Mouse (Mus musculus) megakaryocyte, embryonic 14.5 days (primary cell): Measurements from ENCODE around the gene Pik3r3. TPM values are rescaled to one million over a fixed set of nuclear protein-coding genes. Genes with fewer than 3 reads are reported as not detected.

Experiments used
- H3K27me3 ChIP-seq: replicated peaks from 2 replicates; pipeline ENCODE3; 2012; ENCODE audit warnings: inconsistent platforms
- H3K36me3 ChIP-seq: replicated peaks from 2 replicates; pipeline ENCODE3; 2012; ENCODE audit warnings: low read length, inconsistent platforms, mixed read lengths
- H3K4me1 ChIP-seq: 2 replicates; pipeline ENCODE4 v1.6.1; 2012; ENCODE audit warnings: inconsistent platforms
- H3K4me3 ChIP-seq: replicated peaks from 2 replicates; pipeline ENCODE3; 2012; ENCODE audit warnings: moderate library complexity, mild to moderate bottlenecking, inconsistent platforms
- H3K9me3 ChIP-seq: 2 replicates; pipeline ENCODE4 v1.6.1; 2012; ENCODE audit warnings: inconsistent platforms
- FLI1 ChIP-seq: IDR thresholded peaks from 2 replicates; pipeline ENCODE4 v1.6.1; 2012; ENCODE audit warnings: low read length, inconsistent platforms, mixed read lengths
- GATA1 ChIP-seq: IDR thresholded peaks from 3 replicates; pipeline ENCODE4 v1.6.1; 2012; ENCODE audit warnings: mixed read lengths, low read length, inconsistent platforms, borderline replicate concordance
- polyA plus RNA-seq: library from polyadenylated mRNA; stranded (reverse); fragments of >175 nt; gene quantifications from 2 replicates; pipeline ENCODE4 v1.2.3, GENCODE M21; 2012; ENCODE audit warnings: low replicate concordance; ENCODE audit not compliant: insufficient read depth

The Pik3r3 gene
- 1.2 TPM in 1 of 2 replicates, not detected in the other for polyA plus RNA-seq

DNA sequence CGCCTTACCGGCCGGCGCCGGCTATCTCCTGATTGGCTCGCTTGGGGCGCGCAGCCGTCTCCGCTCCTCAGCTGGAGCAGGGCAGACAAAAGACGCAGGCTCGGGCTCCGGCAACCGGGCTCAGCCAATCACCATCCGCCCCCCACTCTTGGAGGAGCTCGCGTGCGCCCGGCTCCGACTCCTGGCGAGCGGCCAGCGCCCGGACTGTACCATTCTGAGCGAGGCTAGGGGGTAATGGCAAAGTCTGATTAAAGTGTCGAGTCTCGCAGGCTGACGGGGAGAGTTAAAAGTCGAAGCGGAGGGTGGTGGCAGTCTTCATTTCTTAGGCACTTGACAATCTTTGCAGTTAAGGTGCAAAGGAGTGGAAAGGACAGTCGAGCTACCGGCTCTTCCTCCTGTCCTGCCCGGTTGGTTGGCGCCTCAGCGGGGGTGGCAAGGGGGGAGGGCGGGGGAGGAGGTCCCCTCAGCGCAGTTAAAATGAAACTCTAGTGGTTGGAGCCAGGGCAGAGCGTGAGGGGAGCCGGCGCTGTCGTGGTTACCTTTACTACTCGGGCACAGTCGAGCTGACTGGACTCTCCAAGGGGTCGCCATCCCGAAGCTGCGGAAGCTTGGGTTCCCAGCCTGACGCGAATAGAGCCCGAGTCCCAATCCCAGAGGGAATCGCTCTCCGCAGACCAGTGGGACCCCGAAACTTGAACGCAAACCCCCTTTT, at the start of gene Pik3r3:
Gene Pik3r3, plus strand, starts transcription at position 479 of the 712 bp plus-strand sequence.
- Histone ChIP-seq H3K27me3 (peaks cover 12% of the 10 kb centered on the region), H3K36me3 (no peaks in the 10 kb centered on the region), H3K9me3 (no peaks in the 10 kb centered on the region), H3K4me3 (peak within 1 kb of the TSS; percentile 97), H3K4me1 (peaks cover 11% of the 10 kb centered on the region; the same call in 1 of the 2 replicates)
- TF ChIP-seq GATA1 (no peak), FLI1 (no peak)

GRCm38 (mm10) chr4:116173072-116173471, 48.3 kb upstream of the Pik3r3 start, which contains the start of the genes 1700042G07Rik and Gm49337:
Gene 1700042G07Rik, plus strand, starts transcription at chr4:116173372.
Gene Gm49337, plus strand, starts transcription at chr4:116173384.
- peaks cover 57% of the 10 kb centered on the region for H3K4me1 ChIP-seq
- no peak for TF ChIP-seq FLI1
- TF ChIP-seq GATA1, result no peak
- no peak within 1 kb of the TSS for H3K4me3 ChIP-seq
- no peaks in the 10 kb centered on the region for H3K9me3 ChIP-seq
- no peaks in the 10 kb centered on the region for H3K36me3 ChIP-seq
- peaks cover 21% of the 10 kb centered on the region for H3K27me3 ChIP-seq

- Histone ChIP-seq H3K36me3 (no peaks in the 10 kb centered on the region), H3K9me3 (no peaks in the 10 kb centered on the region), H3K27me3 (peaks cover 21% of the 10 kb centered on the region), H3K4me1 (peaks cover 52% of the 10 kb centered on the region), H3K4me3 (no peak overlapping the region)
- no peak for TF ChIP-seq FLI1
- TF ChIP-seq GATA1, result no peak
Measured at GRCm38 (mm10) chr4:116173752-116174151, 47.7 kb upstream of the Pik3r3 start.

DNA sequence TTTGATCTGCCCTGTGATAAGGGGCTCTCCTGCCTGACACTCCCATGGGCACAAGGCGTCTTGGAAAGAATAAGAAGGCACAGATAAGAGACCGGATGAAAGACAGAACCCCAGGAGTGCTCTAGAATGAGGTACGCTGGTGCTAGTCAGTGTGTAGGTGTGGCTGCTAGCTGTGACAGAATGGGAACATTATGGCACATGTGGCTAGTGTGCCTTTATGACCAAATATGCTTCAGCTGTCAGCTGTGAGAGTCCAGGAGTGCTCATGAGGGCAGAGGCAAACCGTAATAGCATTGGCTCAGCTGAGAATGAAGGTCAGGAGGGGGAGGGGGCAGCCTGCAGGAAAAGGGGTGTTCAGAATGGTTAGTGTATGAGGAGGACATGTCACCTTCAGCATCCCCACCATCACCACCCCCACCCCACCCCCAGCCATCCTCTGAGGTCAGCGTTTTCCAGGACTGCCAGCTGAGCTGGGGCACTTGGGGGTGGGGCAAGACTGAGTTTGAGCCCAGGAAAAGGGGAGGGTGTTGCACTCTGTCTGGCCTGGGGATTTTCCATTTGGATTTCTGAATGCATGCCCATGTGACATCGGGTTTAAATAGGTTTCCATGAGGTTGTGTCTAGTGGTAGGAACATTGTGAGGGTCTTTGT, 46.8 kb upstream of the Pik3r3 start:
- H3K4me3 ChIP-seq, result peak overlapping the region; percentile 4
- H3K36me3 ChIP-seq, result no peaks in the 10 kb centered on the region
- peaks cover 48% of the 10 kb centered on the region for H3K4me1 ChIP-seq
- TF ChIP-seq FLI1, result no peak
- TF ChIP-seq GATA1, result no peak
- H3K27me3 ChIP-seq, result peaks cover 24% of the 10 kb centered on the region
- no peaks in the 10 kb centered on the region for H3K9me3 ChIP-seq

- Histone ChIP-seq H3K27me3 (peaks cover 29% of the 10 kb centered on the region), H3K9me3 (no peaks in the 10 kb centered on the region), H3K36me3 (no peaks in the 10 kb centered on the region), H3K4me1 (peaks cover 50% of the 10 kb centered on the region), H3K4me3 (no peak overlapping the region)
- TF ChIP-seq GATA1 (no peak), FLI1 (no peak)
Measured at GRCm38 (mm10) chr4:116175136-116175535, 46.3 kb upstream of the Pik3r3 start.

GRCm38 (mm10) chr4:116175711-116176542, 45.5 kb upstream of the Pik3r3 start:
- H3K9me3 ChIP-seq, result no peaks in the 10 kb centered on the region
- H3K4me1 ChIP-seq, result peaks cover 47% of the 10 kb centered on the region
- peaks cover 31% of the 10 kb centered on the region for H3K27me3 ChIP-seq
- no peaks in the 10 kb centered on the region for H3K36me3 ChIP-seq
- peak overlapping the region; percentile 89 for H3K4me3 ChIP-seq
- TF ChIP-seq GATA1 (no peak), FLI1 (no peak)

GRCm38 (mm10) chr4:116176543-116176988, 44.9 kb upstream of the Pik3r3 start:
- H3K27me3 ChIP-seq, result peaks cover 37% of the 10 kb centered on the region
- peak overlapping the region; percentile 89 for H3K4me3 ChIP-seq
- H3K4me1 ChIP-seq, result peaks cover 52% of the 10 kb centered on the region
- H3K9me3 ChIP-seq, result no peaks in the 10 kb centered on the region
- TF ChIP-seq FLI1 (no peak), GATA1 (no peak)
- no peaks in the 10 kb centered on the region for H3K36me3 ChIP-seq

DNA sequence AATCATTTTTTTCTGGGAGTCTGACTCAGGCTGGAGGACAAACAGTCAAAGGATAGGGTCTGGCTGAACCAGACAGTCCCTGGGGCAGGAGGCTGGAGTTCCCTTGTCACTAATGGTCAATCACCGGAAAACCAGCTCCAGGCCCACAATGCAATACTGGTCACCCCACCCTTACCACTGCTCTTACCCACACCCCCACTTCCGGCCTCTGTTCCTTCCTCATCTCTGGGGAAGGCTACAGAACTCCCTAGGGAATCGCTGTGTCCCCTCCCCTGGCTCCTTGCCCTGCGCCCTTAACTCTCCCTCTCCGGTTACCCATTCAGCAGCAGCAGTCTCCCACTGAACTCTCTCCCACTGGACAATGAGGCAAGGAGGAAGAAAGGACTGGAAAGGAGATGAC, 44.3 kb upstream of the Pik3r3 start:
- H3K27me3 ChIP-seq, result peaks cover 38% of the 10 kb centered on the region
- peaks cover 57% of the 10 kb centered on the region for H3K4me1 ChIP-seq
- H3K36me3 ChIP-seq, result no peaks in the 10 kb centered on the region
- peak overlapping the region; percentile 74 for H3K4me3 ChIP-seq
- H3K9me3 ChIP-seq, result no peaks in the 10 kb centered on the region
- no peak for TF ChIP-seq FLI1
- TF ChIP-seq GATA1, result no peak

DNA sequence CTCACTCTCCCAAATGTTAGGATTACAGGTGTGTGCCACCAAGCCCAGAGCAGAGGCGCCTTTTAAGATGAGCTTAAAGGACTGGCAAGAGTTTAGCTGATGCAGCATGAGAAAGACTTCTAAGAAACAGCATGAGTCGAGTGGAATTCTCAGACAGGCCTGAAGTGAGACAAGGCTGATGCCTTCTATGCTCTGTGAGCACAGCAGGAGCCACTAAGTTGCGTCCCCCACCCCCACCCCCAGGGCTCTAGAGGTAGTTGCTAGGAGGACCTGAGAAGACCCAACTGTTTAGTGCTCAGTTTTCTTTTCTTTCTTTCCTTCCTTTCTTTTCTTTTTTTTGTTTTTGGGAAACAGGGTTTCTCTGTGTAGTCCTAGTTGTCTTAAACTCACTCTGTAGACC, 39.3 kb upstream of the Pik3r3 start:
- no peak for TF ChIP-seq GATA1
- no peaks in the 10 kb centered on the region for H3K36me3 ChIP-seq
- H3K9me3 ChIP-seq, result no peaks in the 10 kb centered on the region
- H3K27me3 ChIP-seq, result peaks cover 57% of the 10 kb centered on the region
- peaks cover 53% of the 10 kb centered on the region for H3K4me1 ChIP-seq
- peak overlapping the region; percentile 14 for H3K4me3 ChIP-seq
